Mouse (Mus musculus) spleen, adult 2 months (tissue): Measurements from ENCODE around the gene Ncor2. TPM values are rescaled to one million over a fixed set of nuclear protein-coding genes. Genes with fewer than 3 reads are reported as not detected.

Experiments used
- DNase-seq, 2 experiments: peaks; one replicate each; pipeline versions ENCODE4 v3.0.0 to v3.0.0-alpha.2; 2012 to 2021; ENCODE audit warnings: low spot score in 2 of 2, low read depth in 1 of 2
- H3K27ac ChIP-seq: fragments of 200-500 bp; 2 replicates; pipeline ENCODE4 v1.5.1; 2012; ENCODE audit warnings: low read length, inconsistent platforms; ENCODE audit not compliant: insufficient read depth
- H3K27me3 ChIP-seq: fragments of 200-500 bp; 2 replicates; pipeline ENCODE4 v1.6.1; 2012; ENCODE audit warnings: mild to moderate bottlenecking, moderate library complexity, low read length, inconsistent platforms; ENCODE audit not compliant: control insufficient read depth, insufficient read depth
- H3K36me3 ChIP-seq: fragments of 200-500 bp; 2 replicates; pipeline ENCODE4 v1.6.1; 2012; ENCODE audit warnings: mild to moderate bottlenecking, low read length, inconsistent platforms; ENCODE audit not compliant: control insufficient read depth, insufficient read depth
- H3K4me1 ChIP-seq: fragments of 200-500 bp; 2 replicates; pipeline ENCODE4 v1.6.1; 2011; ENCODE audit warnings: inconsistent platforms; ENCODE audit not compliant: control insufficient read depth, insufficient read depth, insufficient read length
- H3K4me3 ChIP-seq: fragments of 200-500 bp; 2 replicates; pipeline ENCODE4 v1.5.1; 2011; ENCODE audit warnings: mild to moderate bottlenecking, inconsistent platforms; ENCODE audit not compliant: insufficient read depth, insufficient read length; ENCODE audit errors: extremely low read depth
- CTCF ChIP-seq: fragments of 200-500 bp; IDR thresholded peaks from 2 replicates; pipeline ENCODE4 v1.5.1; 2011; ENCODE audit warnings: mild to moderate bottlenecking, inconsistent platforms; ENCODE audit not compliant: insufficient read depth, insufficient read length, insufficient replicate concordance; ENCODE audit errors: extremely low read depth
- POLR2A ChIP-seq: fragments of 200-500 bp; IDR thresholded peaks from 2 replicates; pipeline ENCODE4 v1.6.1; 2011; ENCODE audit warnings: low read depth, low read length, inconsistent platforms
- WGBS: fragments of 180-500 bp; shearing (Covaris S2); methylation state at CpG from one replicate; pipeline ENCODE4 v1.1.7; 2018; 5-methylcytosine and 5-hydroxymethylcytosine counted together
- polyA plus RNA-seq: library from polyadenylated mRNA; depleted of rRNA; stranded (reverse); fragments of >200 nt; gene quantifications from 2 replicates; pipeline ENCODE4 v1.2.3, GENCODE M21; 2012

Gene Ncor2
- polyA plus RNA-seq, 1 experiment, result 70.5 TPM

DNA sequence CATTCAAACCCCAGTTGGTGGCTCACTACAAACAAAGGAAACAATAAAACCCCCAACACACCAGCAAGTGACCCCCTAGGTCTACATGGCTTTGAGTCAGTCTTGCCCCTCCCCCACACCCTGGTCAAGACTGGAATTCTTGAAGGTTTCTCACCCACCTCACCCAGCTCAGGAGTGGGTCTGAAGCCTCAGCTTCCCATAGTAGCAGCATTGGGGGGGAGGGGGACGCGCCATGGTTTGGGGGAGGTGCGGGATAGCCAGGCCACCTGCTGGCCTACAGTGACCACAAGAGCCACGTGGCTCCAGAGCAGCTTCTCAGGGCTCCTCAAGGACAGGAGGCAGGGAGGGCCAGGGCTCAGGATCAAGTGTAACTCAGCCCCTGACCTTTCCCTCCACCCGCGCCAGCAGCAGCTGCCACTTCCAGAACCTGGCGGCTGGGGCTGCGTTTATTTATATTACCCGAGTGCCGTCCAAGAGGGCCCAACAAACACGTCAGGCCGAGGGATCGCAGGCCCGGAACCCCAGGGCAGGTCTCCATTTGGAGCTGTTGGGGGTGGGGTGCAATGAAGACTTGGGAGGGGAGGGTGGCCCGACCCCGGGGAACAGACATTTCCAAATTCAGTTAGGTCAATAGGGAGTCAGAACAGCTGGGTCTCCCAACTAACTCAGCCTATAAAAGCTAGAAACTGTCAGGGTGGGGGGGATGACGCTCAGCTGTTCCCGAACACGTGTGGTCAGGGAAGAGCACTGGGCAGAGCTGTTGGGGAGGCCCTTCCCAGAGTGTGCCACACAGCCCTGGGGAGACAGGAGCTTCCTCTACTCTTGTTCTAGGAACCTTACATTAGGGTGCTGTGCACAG is 122.1 kb downstream of the Ncor2 start:
- peaks cover 67% of the 10 kb centered on the region for H3K4me1 ChIP-seq
- TF ChIP-seq CTCF, result no peak
- TF ChIP-seq POLR2A, result no peak
- H3K27me3 ChIP-seq, result no peaks in the 10 kb centered on the region
- DNase-seq, result no peak
- H3K27ac ChIP-seq, result no peak overlapping the region
- WGBS, result 23% methylated on average over 19 of the region's 19 CpGs
- H3K4me3 ChIP-seq, result no peak overlapping the region; the same call in 1 of the 2 replicates
- H3K36me3 ChIP-seq, result peaks cover 2% of the 10 kb centered on the region; the same call in 1 of the 2 replicates

DNA sequence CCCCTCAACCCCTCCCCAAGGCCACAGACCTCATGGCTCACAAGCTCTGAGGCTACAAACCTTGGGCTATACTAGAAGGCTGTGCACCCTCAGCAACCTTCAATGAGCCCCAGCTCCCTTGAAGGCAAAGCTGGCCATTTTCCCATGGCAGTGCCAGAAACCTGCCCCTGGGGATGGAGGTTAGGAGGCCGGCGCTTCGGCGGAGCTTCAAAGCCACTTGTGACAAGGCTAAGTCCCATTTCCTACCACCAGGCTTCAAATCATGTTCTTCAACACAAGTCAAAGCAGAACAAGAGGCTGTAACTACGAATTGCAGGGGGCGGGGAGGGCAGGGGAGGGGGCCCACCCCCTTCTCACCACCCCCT is 122.7 kb downstream of the Ncor2 start:
- H3K27ac ChIP-seq, result no peak overlapping the region
- no peak for DNase-seq
- H3K4me3 ChIP-seq, result no peak overlapping the region
- WGBS, result 27% methylated on average over 6 of the region's 6 CpGs
- peaks cover 74% of the 10 kb centered on the region for H3K4me1 ChIP-seq
- peaks cover 2% of the 10 kb centered on the region; the same call in 1 of the 2 replicates for H3K36me3 ChIP-seq
- H3K27me3 ChIP-seq, result no peaks in the 10 kb centered on the region
- TF ChIP-seq CTCF (no peak), POLR2A (no peak)

DNA sequence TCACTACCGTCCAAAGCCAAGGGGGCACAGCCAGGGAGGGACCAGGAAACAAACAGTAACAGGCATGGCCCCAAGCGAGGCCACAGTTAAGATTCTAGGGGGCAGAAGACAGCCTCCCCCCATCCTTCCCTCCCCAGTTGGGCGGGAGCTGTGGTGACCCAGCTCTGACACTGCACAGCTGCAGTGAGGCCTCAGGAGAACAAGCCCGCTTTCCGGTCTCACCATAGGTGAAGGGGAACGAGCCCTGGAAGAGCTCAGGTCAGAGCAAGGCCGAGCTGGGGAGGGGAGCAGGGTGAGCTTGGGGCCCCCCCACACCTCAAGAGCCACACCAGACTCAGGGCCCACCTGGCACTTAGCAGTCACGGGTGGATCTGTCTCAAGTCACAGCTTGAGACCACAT is 123.1 kb downstream of the Ncor2 start:
- Histone ChIP-seq H3K27me3 (no peaks in the 10 kb centered on the region), H3K4me3 (no peak overlapping the region), H3K4me1 (peaks cover 76% of the 10 kb centered on the region), H3K36me3 (peaks cover 2% of the 10 kb centered on the region; the same call in 1 of the 2 replicates), H3K27ac (no peak overlapping the region)
- 26% methylated on average over 8 of the region's 8 CpGs for WGBS
- no peak for TF ChIP-seq CTCF
- TF ChIP-seq POLR2A, result no peak
- DNase-seq, result peak in 1 of 2 experiments; percentile 24

DNA sequence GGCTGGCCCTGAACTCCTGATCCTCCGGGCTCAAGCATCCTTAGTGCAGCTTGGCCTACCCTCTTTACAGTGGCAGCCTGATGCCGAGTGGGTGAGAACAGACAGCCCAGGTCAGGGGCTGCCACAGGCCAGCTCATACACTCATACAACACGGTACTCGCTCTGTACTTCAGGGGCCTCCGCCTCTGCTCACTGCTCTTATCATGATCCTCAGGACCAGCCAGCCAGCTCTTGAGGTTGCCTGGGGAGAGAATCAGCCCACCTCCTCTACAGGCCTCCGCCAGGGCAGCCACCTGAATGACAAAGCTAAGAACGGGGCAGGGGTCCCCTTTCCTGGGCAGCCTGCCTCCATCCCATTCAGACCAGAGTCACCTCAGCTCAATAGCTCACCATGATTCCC is 125.4 kb downstream of the Ncor2 start:
- Histone ChIP-seq H3K36me3 (peaks cover 10% of the 10 kb centered on the region), H3K27ac (no peak overlapping the region), H3K27me3 (no peaks in the 10 kb centered on the region), H3K4me1 (peaks cover 71% of the 10 kb centered on the region), H3K4me3 (no peak overlapping the region)
- no peak for DNase-seq
- TF ChIP-seq POLR2A (no peak), CTCF (no peak)
- WGBS, result 81% methylated on average over 7 of the region's 7 CpGs

DNA sequence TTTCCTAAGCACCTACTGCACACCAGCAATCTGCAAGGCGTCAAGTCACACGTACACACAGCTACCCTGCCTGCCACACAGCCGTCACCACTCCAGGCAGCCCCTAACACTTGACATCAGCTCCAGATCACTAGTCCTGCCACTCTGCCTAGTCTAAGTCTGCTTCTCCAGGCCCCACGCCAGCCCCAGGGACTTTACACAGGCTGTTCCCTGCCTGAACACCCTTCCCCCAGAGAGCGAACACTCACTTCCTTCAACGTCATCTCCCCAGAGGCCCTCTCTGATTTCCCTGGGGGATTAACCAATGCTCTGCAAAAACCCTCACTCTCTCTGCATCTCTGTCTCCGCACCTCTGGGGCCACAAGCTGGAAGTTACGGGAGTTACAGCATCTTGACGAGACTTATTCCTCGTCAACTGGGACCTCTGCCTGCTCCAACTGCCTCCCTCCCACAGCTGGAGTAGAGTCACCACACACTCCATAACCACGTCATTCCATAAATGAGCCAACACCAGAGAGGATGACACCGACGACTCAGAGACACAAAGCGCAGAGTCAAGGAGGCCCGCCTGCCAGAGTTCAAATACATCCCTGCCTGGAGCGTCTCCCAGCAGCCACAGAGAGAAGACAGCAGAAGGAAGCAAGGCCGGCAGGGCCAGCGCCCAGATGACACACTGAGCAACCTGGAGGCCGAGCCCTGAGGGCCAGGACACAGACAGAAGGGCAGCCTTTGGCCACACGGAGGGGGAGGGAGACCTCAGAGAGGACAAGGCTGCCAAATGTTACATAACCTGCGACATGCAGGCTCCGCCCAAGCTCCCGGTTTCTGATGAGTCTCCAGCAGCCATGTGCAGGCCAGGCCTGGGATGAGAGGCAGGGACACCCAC is 126.2 kb downstream of the Ncor2 start:
- Histone ChIP-seq H3K36me3 (peaks cover 18% of the 10 kb centered on the region), H3K27ac (peak overlapping the region; percentile 65), H3K27me3 (no peaks in the 10 kb centered on the region), H3K4me3 (peak overlapping the region; percentile 6; the same call in 1 of the 2 replicates), H3K4me1 (peaks cover 67% of the 10 kb centered on the region)
- TF ChIP-seq POLR2A (no peak), CTCF (no peak)
- WGBS, result 48% methylated on average over 23 of the region's 23 CpGs
- peak; percentile 88 to 93 for DNase-seq

DNA sequence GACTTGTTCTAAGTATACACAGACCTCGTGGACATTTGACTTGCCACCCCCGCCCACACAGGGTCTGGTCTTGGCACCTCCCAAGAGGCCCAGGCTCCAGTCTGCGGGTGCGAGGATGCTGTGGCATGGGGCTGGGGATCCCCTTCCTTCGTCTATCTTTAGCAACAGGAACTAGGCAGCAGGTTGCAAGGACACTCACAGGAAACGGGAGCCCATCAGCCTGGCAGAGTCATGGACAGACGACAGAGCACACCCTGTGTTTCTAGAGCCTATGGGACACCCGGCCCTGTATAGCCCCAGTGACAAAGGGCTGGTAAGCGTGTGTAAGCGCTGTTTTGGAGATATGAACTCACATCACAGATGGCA is 126.8 kb downstream of the Ncor2 start:
- WGBS, result 22% methylated on average over 10 of the region's 10 CpGs
- Histone ChIP-seq H3K27me3 (no peaks in the 10 kb centered on the region), H3K4me3 (no peak overlapping the region), H3K36me3 (peaks cover 23% of the 10 kb centered on the region), H3K27ac (peak overlapping the region; percentile 65), H3K4me1 (peaks cover 60% of the 10 kb centered on the region)
- no peak for TF ChIP-seq CTCF
- TF ChIP-seq POLR2A, result no peak
- peak in 1 of 2 experiments; percentile 32 for DNase-seq
